Mouse (Mus musculus) olfactory bulb, adult 2 months (tissue): ENCODE data around the gene Sap25.

Source experiments
- CTCF ChIP-seq: fragments of 200-500 bp; IDR thresholded peaks from 2 replicates; pipeline ENCODE4 v1.5.1; 2012; ENCODE audit warnings: low read depth, mild to moderate bottlenecking, low read length, moderate library complexity; ENCODE audit not compliant: insufficient read depth
- POLR2A ChIP-seq: fragments of 200-500 bp; IDR thresholded peaks from 2 replicates; pipeline ENCODE4 v1.6.1; 2012; ENCODE audit warnings: mild to moderate bottlenecking, low read depth, low read length, moderate library complexity; ENCODE audit not compliant: insufficient read depth

DNA sequence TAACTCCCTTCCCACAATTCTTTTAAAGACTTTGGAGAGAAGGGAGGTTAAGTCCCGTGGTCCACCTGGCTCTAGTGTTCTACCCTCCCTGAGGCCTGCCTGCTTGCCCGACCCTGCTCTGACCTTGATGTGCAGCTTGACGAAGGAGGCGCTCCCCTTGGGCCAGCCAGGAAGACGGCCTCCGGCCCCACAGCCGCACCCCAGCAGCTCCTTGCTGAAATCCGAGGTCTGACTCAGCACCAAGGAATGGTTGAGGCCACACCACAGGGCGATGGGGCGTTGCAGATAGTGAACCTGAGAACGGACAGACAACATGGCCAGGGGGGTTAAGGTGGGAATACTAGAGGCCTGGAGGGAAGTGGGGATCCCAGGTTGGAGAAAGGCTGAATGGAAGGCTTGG is 27.6 kb upstream of the Sap25 start, which contains the start of gene Pcolce:
- TF ChIP-seq POLR2A (no peak), CTCF (no peak)
